Mouse (Mus musculus) CH12.LX (cell line): ENCODE measurements around the gene Gm49321. TPM values are rescaled to one million over a fixed set of nuclear protein-coding genes. Genes with fewer than 3 reads are reported as not detected.
A peak's percentile ranks its signal among the peaks of the same experiment; 100 is the strongest.

Source experiments
- DNase-seq: peaks from one replicate; pipeline ENCODE4 v3.0.0-alpha.2; 2013; ENCODE audit errors: extremely low read depth
- H3K27ac ChIP-seq: 2 replicates; pipeline ENCODE4 v1.5.1; 2012; ENCODE audit warnings: low read depth, mild to moderate bottlenecking, control low read depth, moderate library complexity; ENCODE audit not compliant: insufficient read depth
- H3K27me3 ChIP-seq: replicated peaks from 2 replicates; pipeline ENCODE3; 2012; ENCODE audit warnings: inconsistent platforms
- H3K36me3 ChIP-seq, 2 experiments: replicated peaks in 1 of 2; 2 replicates each; pipeline versions ENCODE3 to v1.6.1; 2012; ENCODE audit warnings: inconsistent platforms in 1 of 2, low read length in 1 of 2, mild to moderate bottlenecking in 1 of 2, mixed read lengths in 1 of 2, moderate library complexity in 1 of 2; ENCODE audit not compliant: control insufficient read depth in 1 of 2, insufficient read depth in 1 of 2
- H3K4me1 ChIP-seq, 2 experiments: 2 replicates each; pipeline ENCODE4 v1.6.1; 2012; ENCODE audit warnings: inconsistent platforms in 1 of 2, moderate library complexity in 1 of 2; ENCODE audit not compliant: insufficient read depth in 2 of 2, control insufficient read depth in 1 of 2
- H3K4me2 ChIP-seq: 2 replicates; pipeline ENCODE4 v1.6.1; 2012; ENCODE audit warnings: low read depth, mild to moderate bottlenecking, control low read depth; ENCODE audit not compliant: poor library complexity, insufficient read depth, severe bottlenecking
- H3K4me3 ChIP-seq, 3 experiments: fragments of 150-350 bp in 1 of 3; sonication (generic) in 1 of 3; replicated peaks in 1 of 3; 2 replicates each; pipeline versions ENCODE3 to v1.5.1; 2011 to 2012; ENCODE audit warnings: low read depth in 2 of 3, low read length in 2 of 3, mild to moderate bottlenecking in 2 of 3, moderate library complexity in 2 of 3, control low read depth in 1 of 3, improper control_type of control experiment in 1 of 3, inconsistent platforms in 1 of 3, mixed read lengths in 1 of 3; ENCODE audit not compliant: poor library complexity in 1 of 3
- H3K79me2 ChIP-seq: replicated peaks from 2 replicates; pipeline ENCODE4 v1.6.1; 2012; ENCODE audit warnings: mild to moderate bottlenecking, moderate library complexity; ENCODE audit not compliant: control insufficient read depth, poor library complexity, insufficient read depth, severe bottlenecking; ENCODE audit errors: extremely low read depth
- H3K9ac ChIP-seq: 2 replicates; pipeline ENCODE4 v1.6.1; 2012; ENCODE audit warnings: low read depth, mild to moderate bottlenecking, control low read depth, moderate library complexity; ENCODE audit not compliant: insufficient read depth
- H3K9me3 ChIP-seq: replicated peaks from 2 replicates; pipeline ENCODE3; 2012; ENCODE audit warnings: low read length, inconsistent platforms, mixed read lengths
- BHLHE40 ChIP-seq: IDR thresholded peaks from 2 replicates; pipeline ENCODE4 v1.6.1; 2011; ENCODE audit warnings: mild to moderate bottlenecking, low read depth, low read length, improper control_type of control experiment
- CHD1 ChIP-seq: IDR thresholded peaks from 2 replicates; pipeline ENCODE4 v1.6.1; 2012; ENCODE audit warnings: low read depth, low read length, improper control_type of control experiment, inconsistent platforms
- CHD2 ChIP-seq: IDR thresholded peaks from 2 replicates; pipeline ENCODE4 v1.6.1; 2011; ENCODE audit warnings: low read length, improper control_type of control experiment
- CTCF ChIP-seq, 2 experiments: IDR thresholded peaks in 1 of 2; conservative IDR thresholded peaks in 1 of 2; 2 replicates each; pipeline ENCODE4 v1.5.1; 2011 to 2012; ENCODE audit warnings: low read depth in 2 of 2, low read length in 2 of 2, improper control_type of control experiment in 1 of 2, inconsistent platforms in 1 of 2, mild to moderate bottlenecking in 1 of 2, moderate library complexity in 1 of 2
- E2F4 ChIP-seq: IDR thresholded peaks from 2 replicates; pipeline ENCODE4 v1.6.1; 2011; ENCODE audit warnings: low read depth, low read length, improper control_type of control experiment; ENCODE audit not compliant: insufficient replicate concordance
- IRF4 ChIP-seq: IDR thresholded peaks from 2 replicates; pipeline ENCODE4 v1.6.1; 2014; ENCODE audit warnings: low read depth, mild to moderate bottlenecking, inconsistent platforms, low read length, improper control_type of control experiment
- JUN ChIP-seq: IDR thresholded peaks from 2 replicates; pipeline ENCODE4 v1.6.1; 2011; ENCODE audit warnings: low read depth, mild to moderate bottlenecking, low read length, improper control_type of control experiment, moderate library complexity; ENCODE audit not compliant: insufficient read depth
- JUND ChIP-seq: conservative IDR thresholded peaks from 2 replicates; pipeline ENCODE4 v1.6.1; 2011; ENCODE audit warnings: low read depth, low read length, improper control_type of control experiment
- MAFK ChIP-seq: IDR thresholded peaks from 2 replicates; pipeline ENCODE4 v1.6.1; 2011; ENCODE audit warnings: low read length, improper control_type of control experiment; ENCODE audit not compliant: insufficient replicate concordance
- MAX ChIP-seq: IDR thresholded peaks from 2 replicates; pipeline ENCODE4 v1.6.1; 2011; ENCODE audit warnings: low read length, improper control_type of control experiment
- MAZ ChIP-seq: IDR thresholded peaks from 2 replicates; pipeline ENCODE4 v1.6.1; 2012; ENCODE audit warnings: low read depth, mild to moderate bottlenecking, inconsistent platforms, low read length, improper control_type of control experiment, moderate library complexity
- MXI1 ChIP-seq: IDR thresholded peaks from 2 replicates; pipeline ENCODE4 v1.6.1; 2011; ENCODE audit warnings: mild to moderate bottlenecking, low read depth, low read length, improper control_type of control experiment
- MYC ChIP-seq: IDR thresholded peaks from 2 replicates; pipeline ENCODE4 v1.6.1; 2011; ENCODE audit warnings: low read depth, mild to moderate bottlenecking, improper control_type of control experiment, low read length
- NRF1 ChIP-seq: IDR thresholded peaks from 2 replicates; pipeline ENCODE4 v1.6.1; 2014; ENCODE audit warnings: low read depth, mild to moderate bottlenecking, inconsistent platforms, low read length, improper control_type of control experiment, moderate library complexity
- PAX5 ChIP-seq: IDR thresholded peaks from 2 replicates; pipeline ENCODE4 v1.6.1; 2012; ENCODE audit warnings: low read length, inconsistent platforms, mixed read lengths
- POLR2A ChIP-seq: IDR thresholded peaks from 2 replicates; pipeline ENCODE4 v1.6.1; 2011; ENCODE audit warnings: low read depth, mild to moderate bottlenecking, improper control_type of control experiment, low read length
- POLR2AphosphoS2 ChIP-seq: IDR thresholded peaks from 2 replicates; pipeline ENCODE4 v1.6.1; 2011; ENCODE audit warnings: low read depth, low read length, improper control_type of control experiment
- RAD21 ChIP-seq: IDR thresholded peaks from 2 replicates; pipeline ENCODE4 v1.6.1; 2011; ENCODE audit warnings: low read depth, mild to moderate bottlenecking, low read length, improper control_type of control experiment, moderate library complexity
- RCOR1 ChIP-seq: conservative IDR thresholded peaks from 2 replicates; pipeline ENCODE4 v1.6.1; 2012; ENCODE audit warnings: low read depth, mild to moderate bottlenecking, inconsistent platforms, low read length, improper control_type of control experiment
- SIN3A ChIP-seq: IDR thresholded peaks from 2 replicates; pipeline ENCODE4 v1.6.1; 2012; ENCODE audit warnings: low read length, improper control_type of control experiment, inconsistent platforms
- SMC3 ChIP-seq: IDR thresholded peaks from 2 replicates; pipeline ENCODE4 v1.6.1; 2011; ENCODE audit warnings: low read depth, low read length, improper control_type of control experiment
- TBP ChIP-seq: conservative IDR thresholded peaks from 2 replicates; pipeline ENCODE4 v1.6.1; 2011; ENCODE audit warnings: low read depth, low read length, improper control_type of control experiment
- USF1 ChIP-seq: IDR thresholded peaks from 2 replicates; pipeline ENCODE4 v1.6.1; 2014; ENCODE audit warnings: low read depth, mild to moderate bottlenecking, inconsistent platforms, low read length, improper control_type of control experiment
- USF2 ChIP-seq: conservative IDR thresholded peaks from 2 replicates; pipeline ENCODE4 v1.6.1; 2011; ENCODE audit warnings: low read depth, low read length, improper control_type of control experiment
- ZKSCAN1 ChIP-seq: IDR thresholded peaks from 2 replicates; pipeline ENCODE4 v1.6.1; 2012; ENCODE audit warnings: low read depth, inconsistent platforms, low read length, improper control_type of control experiment, borderline replicate concordance
- ZMIZ1 ChIP-seq: IDR thresholded peaks from 2 replicates; pipeline ENCODE4 v1.6.1; 2012; ENCODE audit warnings: low read depth, mild to moderate bottlenecking, inconsistent platforms, low read length, improper control_type of control experiment
- ZNF384 ChIP-seq: IDR thresholded peaks from 2 replicates; pipeline ENCODE4 v1.6.1; 2012; ENCODE audit warnings: low read depth, low read length, improper control_type of control experiment, inconsistent platforms
- dilution Hi-C: fragments of 300-500 bp; cut with MboI; formaldehyde crosslinking; loops from 2 replicates; pipeline ENCODE4 v1.14.3; 2020; ENCODE audit warnings: low sequenced_read_pairs; ENCODE audit not compliant: extremely low pct_unique_long_range_greater_than_20kb, extremely low pct_ligation_motif_present
- in situ Hi-C: fragments of 300-500 bp; cut with MboI; formaldehyde crosslinking; loops from 3 replicates; pipeline ENCODE4 v1.14.3; 2019; ENCODE audit warnings: low sequenced_read_pairs, low pct_ligation_motif_present, low pct_unique_long_range_greater_than_20kb, mixed read lengths
- polyA plus RNA-seq: library from polyadenylated mRNA; unstranded; fragments of >175 nt; gene quantifications from 2 replicates; pipeline ENCODE4 v1.2.1, GENCODE M21; 2012; ENCODE audit warnings: low read depth; ENCODE audit not compliant: insufficient read length
- total RNA-seq, 2 experiments: library from RNA; depleted of rRNA; stranded (reverse); fragments of 300-350 nt in 1 of 2; fragments of >200 nt in 1 of 2; gene quantifications; 2 replicates each; pipeline ENCODE4 v1.2.3; 2012 to 2014

The Gm49321 gene
- total and polyA plus RNA-seq, 3 experiments: not detected

DNA sequence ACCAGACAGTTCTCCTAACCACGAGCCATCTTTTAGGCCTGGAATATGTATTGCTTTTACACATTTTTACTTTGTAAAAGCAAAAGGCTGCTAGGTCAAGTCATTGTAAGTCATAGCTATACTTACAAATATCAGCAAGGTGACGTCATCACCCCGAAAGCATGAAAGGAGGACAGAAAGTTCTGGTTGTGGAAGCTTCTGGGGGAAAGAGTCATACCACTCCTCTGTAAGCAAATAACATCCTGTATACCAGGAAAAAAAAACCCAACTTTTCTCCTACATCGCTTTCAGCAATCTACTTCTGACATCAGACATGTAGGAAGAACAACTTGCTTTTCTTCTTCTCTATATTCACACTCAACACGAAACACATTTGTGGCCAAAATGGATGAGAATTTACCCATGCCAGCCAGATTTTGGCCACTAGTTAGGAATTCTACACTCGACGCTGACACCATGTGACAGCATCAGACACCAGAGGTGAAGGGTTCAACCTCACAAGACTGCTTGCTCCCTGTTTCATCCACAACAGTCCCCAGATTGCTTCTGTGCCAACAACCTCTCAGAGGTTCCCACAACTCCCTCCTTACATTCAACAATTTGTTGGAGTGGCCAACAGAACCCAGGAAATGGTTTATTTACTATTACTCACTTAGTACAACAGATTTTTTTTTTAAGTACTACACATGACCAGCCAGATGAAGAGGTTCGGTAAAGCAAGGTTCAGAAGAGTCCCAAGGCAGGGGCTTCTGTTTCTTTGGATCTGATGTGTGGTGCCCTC, 49.3 kb upstream of the Gm49321 start (continued):
- TF ChIP-seq JUND: peak; percentile 98
- peak; percentile 3; the same call in 1 of the 2 replicates for TF ChIP-seq SMC3
- TF ChIP-seq IRF4: peak; percentile 94
- TF ChIP-seq ZNF384: peak; percentile 88
- TF ChIP-seq PAX5: no peak
- TF ChIP-seq CHD1: no peak
- no peak for TF ChIP-seq USF2
- peak; percentile 89; the same call in 1 of the 2 replicates for TF ChIP-seq RCOR1
- TF ChIP-seq BHLHE40: peak; percentile 63
- peak; percentile 56; the same call in 1 of the 2 replicates for TF ChIP-seq MXI1
- no peak for TF ChIP-seq POLR2AphosphoS2
- peak; percentile 96 for TF ChIP-seq JUN
- TF ChIP-seq MAFK: peak; percentile 74
- TF ChIP-seq CTCF (conservative IDR thresholded peaks at IDR 0.05 in 1 of 2, IDR thresholded peaks at IDR 0.05 in 1 of 2; ENCODE audit: low read depth in 2 of 2, low read length in 2 of 2): no peak
- TF ChIP-seq, all 38 proteins: peak for 19

DNA sequence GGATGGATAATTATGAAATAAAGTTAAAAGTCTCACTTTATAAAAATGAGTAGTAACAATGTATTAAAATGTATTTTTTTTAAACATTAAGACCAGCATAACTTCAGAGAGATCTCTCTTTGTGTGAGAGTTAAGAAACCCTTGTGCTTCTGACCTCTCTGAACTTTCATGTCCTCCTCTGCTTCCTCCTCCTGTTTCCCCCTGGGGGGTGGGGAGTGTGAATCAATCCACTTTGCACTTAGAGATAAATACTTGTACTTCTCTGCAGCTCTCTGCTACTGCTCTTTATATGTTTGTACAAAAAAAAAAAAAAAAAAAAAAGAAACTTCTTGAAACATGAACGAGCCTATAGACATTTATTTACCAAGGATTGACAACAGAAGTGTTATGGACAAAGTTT, 47.9 kb upstream of the Gm49321 start:
- TF ChIP-seq ZNF384 (0 out of 2 replicates have a peak, but pooled peaks have one; percentile 4), CHD2 (no peak)
- no peak overlapping the region for H3K9ac ChIP-seq
- in situ Hi-C loops (no loop called here), dilution Hi-C loops (no loop called here)
- no peak for DNase-seq
- no peak overlapping the region for H3K27ac ChIP-seq
- peaks cover 5 to 16% of the 10 kb centered on the region in 2 experiments for H3K4me1 ChIP-seq
- H3K4me3 ChIP-seq: no peak overlapping the region
- H3K36me3 ChIP-seq: no peaks in the 10 kb centered on the region
- no peaks in the 10 kb centered on the region for H3K79me2 ChIP-seq
- no peak overlapping the region for H3K4me2 ChIP-seq
- H3K9me3 ChIP-seq: no peaks in the 10 kb centered on the region
- no peaks in the 10 kb centered on the region for H3K27me3 ChIP-seq

DNA sequence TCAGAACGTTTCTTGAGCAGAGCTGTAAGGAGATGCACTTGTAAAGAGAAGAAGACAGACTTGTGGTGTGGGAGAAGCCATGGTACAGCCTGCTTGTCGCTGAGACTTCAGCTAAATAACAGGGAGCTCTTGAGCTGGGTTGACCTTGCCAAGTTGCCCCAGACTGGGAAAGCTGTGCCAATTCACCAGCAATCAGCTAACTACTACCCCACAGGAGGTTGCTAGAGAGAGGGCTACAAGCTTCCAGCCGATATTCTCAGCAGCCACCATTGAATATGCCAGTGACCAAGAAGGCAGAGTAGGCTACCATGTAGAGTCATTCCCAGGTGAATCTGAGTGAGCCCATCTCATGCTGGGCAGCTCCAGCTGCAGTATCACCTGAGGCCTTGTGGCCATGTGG, 47.4 kb upstream of the Gm49321 start:
- Histone ChIP-seq H3K79me2 (no peaks in the 10 kb centered on the region), H3K4me3 (no peak overlapping the region), H3K4me2 (no peak overlapping the region), H3K27ac (no peak overlapping the region), H3K4me1 (peaks cover 5 to 16% of the 10 kb centered on the region in 2 experiments), H3K36me3 (no peaks in the 10 kb centered on the region), H3K27me3 (no peaks in the 10 kb centered on the region), H3K9me3 (no peaks in the 10 kb centered on the region), H3K9ac (no peak overlapping the region)
- dilution Hi-C loops: no loop called here
- DNase-seq: no peak
- TF ChIP-seq ZKSCAN1 (no peak), NRF1 (no peak), ZMIZ1 (no peak), MAZ (no peak), POLR2A (no peak), MAFK (no peak), SIN3A (no peak), MAX (no peak), CTCF (conservative IDR thresholded peaks at IDR 0.05 in 1 of 2, IDR thresholded peaks at IDR 0.05 in 1 of 2; ENCODE audit: low read depth in 2 of 2, low read length in 2 of 2) (no peak), USF1 (no peak), MYC (no peak), RAD21 (no peak), E2F4 (no peak), TBP (no peak), ZNF384 (no peak)
- in situ Hi-C loops: no loop called here
